Mouse (Mus musculus): ENCODE data around the gene Nipsnap3a. TPM values are rescaled to one million over a fixed set of nuclear protein-coding genes. Genes with fewer than 3 reads are reported as not detected.

Gene Nipsnap3a
- polyA plus RNA-seq (2012; rRNA removed; ENCODE audit: low replicate concordance) = not detected in 2 replicates

GRCm38 (mm10) chr4:52989248-52989647 lies at the start of gene Nipsnap3a:
TSS of gene Nipsnap3a (plus strand) at chr4:52989272.

GRCm38 (mm10) chr4:52964247-52964646 lies 24.8 kb upstream of the Nipsnap3a start, which contains the start of gene Olfr270:
TSS of gene Olfr270 (plus strand) at chr4:52964547.

DNA sequence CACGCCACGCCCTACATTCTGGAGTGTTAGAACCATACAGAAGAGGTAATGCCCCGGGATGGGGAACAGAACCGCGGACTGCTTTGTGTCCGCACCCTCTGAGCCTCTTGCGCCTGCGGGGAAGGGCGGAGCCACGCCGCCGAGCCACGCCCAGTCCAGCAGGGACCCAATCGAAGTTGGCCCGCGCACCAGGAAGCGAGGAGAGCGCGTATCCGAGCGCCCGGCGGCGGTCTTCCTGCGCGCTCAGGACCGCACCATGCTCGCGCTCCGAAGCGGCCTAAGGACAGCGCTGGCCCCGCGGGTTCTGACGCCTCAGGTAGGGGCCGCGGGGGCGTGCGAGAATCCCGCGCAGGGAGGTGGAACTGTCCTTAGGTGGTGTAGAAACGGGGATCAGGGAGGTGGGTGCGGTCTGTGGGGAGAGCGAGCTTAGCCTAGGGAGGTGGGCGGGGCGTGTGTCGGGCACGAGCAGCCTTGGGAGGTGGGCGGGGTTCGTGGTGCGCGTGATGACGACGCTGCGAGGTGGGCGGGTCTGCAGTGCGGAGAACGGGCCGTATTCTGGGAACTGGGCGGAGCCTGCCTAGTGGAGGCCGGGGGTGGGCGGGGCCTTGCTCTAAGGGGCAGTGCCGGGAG lies 22.8 kb downstream of the Nipsnap3a start, which contains the start of gene Nipsnap3b:
Gene Nipsnap3b (plus strand): TSS at position 149 of the 630 bp plus-strand sequence.

Other genes with a start within 250 kb of the Nipsnap3a start
- gene Olfr275, start 174.7 kb upstream of the Nipsnap3a start, polyA plus RNA-seq (2012; rRNA removed; ENCODE audit: low replicate concordance) = not detected in 2 replicates
- not detected in 2 replicates for gene Olfr273, start 130.0 kb upstream of the Nipsnap3a start, polyA plus RNA-seq (2012; rRNA removed; ENCODE audit: low replicate concordance)
- not detected in 2 replicates for gene Olfr272, start 70.1 kb upstream of the Nipsnap3a start, polyA plus RNA-seq (2012; rRNA removed; ENCODE audit: low replicate concordance)
- not detected in 2 replicates for gene Olfr270, start 24.7 kb upstream of the Nipsnap3a start, polyA plus RNA-seq (2012; rRNA removed; ENCODE audit: low replicate concordance)
- gene Nipsnap3b, start 22.6 kb downstream of the Nipsnap3a start, polyA plus RNA-seq (2012; rRNA removed; ENCODE audit: low replicate concordance) = 35.6 and 42.5 TPM in 2 replicates
- 40.9 and 41.1 TPM in 2 replicates for gene Abca1, start 170.6 kb downstream of the Nipsnap3a start, polyA plus RNA-seq (2012; rRNA removed; ENCODE audit: low replicate concordance)